Mouse (Mus musculus) testis, adult 2 months (tissue): ENCODE measurements around the gene Pdk3.

Source experiments
- CTCF ChIP-seq: fragments of 200-500 bp; IDR thresholded peaks from 2 replicates; pipeline ENCODE4 v1.5.1; 2012; ENCODE audit warnings: low read depth, mild to moderate bottlenecking, inconsistent platforms, low read length, moderate library complexity; ENCODE audit not compliant: control insufficient read depth, insufficient read depth, insufficient replicate concordance
- POLR2A ChIP-seq: fragments of 200-500 bp; IDR thresholded peaks from 2 replicates; pipeline ENCODE4 v1.6.1; 2012; ENCODE audit warnings: low read depth, mild to moderate bottlenecking, inconsistent platforms, low read length, moderate library complexity; ENCODE audit not compliant: control insufficient read depth

DNA sequence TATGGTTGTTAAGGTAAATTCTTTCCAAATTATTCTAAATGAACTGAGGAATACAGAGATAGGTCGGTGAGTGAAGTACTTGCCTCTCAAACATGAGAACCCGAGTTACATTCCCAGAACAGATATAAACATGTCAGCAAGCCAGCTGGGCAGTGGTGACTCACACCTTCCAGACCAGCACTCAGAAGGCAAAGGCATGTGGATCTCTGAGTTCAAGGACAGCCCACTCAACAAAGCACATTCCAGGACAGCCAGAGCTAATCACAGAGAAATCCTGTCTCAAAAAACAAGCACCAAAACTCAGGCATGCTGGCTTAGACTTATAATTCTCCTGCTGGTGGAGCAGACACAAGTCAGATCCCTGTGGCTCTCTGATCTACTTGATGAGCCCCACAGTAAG is 6.2 kb downstream of the Pdk3 start:
- no peak for TF ChIP-seq POLR2A
- TF ChIP-seq CTCF = no peak
